Mouse (Mus musculus): ENCODE results near the gene Mb21d2. TPM values are rescaled to one million over a fixed set of nuclear protein-coding genes. Genes with fewer than 3 reads are reported as not detected.

The Mb21d2 gene
- total and polyA plus RNA-seq, 3 experiments = not detected

DNA sequence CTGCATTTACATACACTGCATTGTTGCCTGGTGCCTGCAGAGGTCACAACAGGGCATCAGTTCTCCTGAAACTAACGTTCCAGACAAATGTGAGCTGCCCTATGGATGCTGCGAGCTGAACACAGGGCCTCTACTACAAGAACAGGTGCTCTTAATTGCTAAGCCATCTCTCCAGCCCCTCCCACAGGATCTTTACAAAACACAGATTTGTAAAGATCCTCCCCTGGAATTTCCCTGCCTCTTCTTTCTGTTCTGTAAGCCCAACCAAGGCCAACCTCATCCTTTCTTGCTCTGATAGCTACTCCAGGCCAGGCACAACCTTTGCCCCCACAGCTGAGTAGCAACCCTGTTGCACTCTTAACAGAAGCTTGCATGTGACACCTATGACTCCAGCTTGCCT lies 1.7 kb upstream of the Mb21d2 start:
- no peak overlapping the region for H3K4me3 ChIP-seq (replicated peaks in 1 of 3; ENCODE audit: low read depth in 2 of 3, low read length in 2 of 3, poor library complexity in 1 of 3)
- no peak overlapping the region for H3K9ac ChIP-seq (ENCODE audit: insufficient read depth, low read depth)
- DNase-seq (ENCODE audit: extremely low read depth) = no peak
- no peaks in the 10 kb centered on the region for H3K36me3 ChIP-seq (replicated peaks in 1 of 2; ENCODE audit: control insufficient read depth in 1 of 2, insufficient read depth in 1 of 2, low read length in 1 of 2)
- H3K4me1 ChIP-seq (ENCODE audit: control insufficient read depth in 1 of 2, insufficient read depth in 2 of 2) = no peaks in the 10 kb centered on the region
- H3K9me3 ChIP-seq (replicated peaks; ENCODE audit: low read length) = peaks cover 90% of the 10 kb centered on the region
- in situ Hi-C loops (cut with MboI; ENCODE audit: low pct_ligation_motif_present, low pct_unique_long_range_greater_than_20kb, low sequenced_read_pairs) (no loop called here), dilution Hi-C loops (cut with MboI; ENCODE audit: extremely low pct_ligation_motif_present, extremely low pct_unique_long_range_greater_than_20kb, low sequenced_read_pairs) (no loop called here)
- TF ChIP-seq NELFE (IDR thresholded peaks at IDR 0.05; ENCODE audit: low read depth, low read length) (no peak), SIN3A (IDR thresholded peaks at IDR 0.05; ENCODE audit: low read length) (no peak), SMC3 (IDR thresholded peaks at IDR 0.05; ENCODE audit: low read depth, low read length) (no peak), HCFC1 (IDR thresholded peaks at IDR 0.05; ENCODE audit: low read depth, low read length) (no peak), NRF1 (IDR thresholded peaks at IDR 0.05; ENCODE audit: low read depth, low read length) (no peak), IRF4 (IDR thresholded peaks at IDR 0.05; ENCODE audit: low read depth, low read length) (no peak), GABPA (IDR thresholded peaks at IDR 0.05; ENCODE audit: insufficient replicate concordance, low read depth, low read length) (no peak), ZNF384 (IDR thresholded peaks at IDR 0.05; ENCODE audit: low read depth, low read length) (no peak), RAD21 (IDR thresholded peaks at IDR 0.05; ENCODE audit: low read depth, low read length) (no peak), TBP (conservative IDR thresholded peaks at IDR 0.05; ENCODE audit: low read depth, low read length) (no peak), ELF1 (IDR thresholded peaks at IDR 0.05; ENCODE audit: low read depth, low read length) (no peak), ETS1 (conservative IDR thresholded peaks at IDR 0.05; ENCODE audit: low read depth, low read length) (no peak), ZMIZ1 (IDR thresholded peaks at IDR 0.05; ENCODE audit: low read depth, low read length) (no peak), CTCF (conservative IDR thresholded peaks at IDR 0.05 in 1 of 2, IDR thresholded peaks at IDR 0.05 in 1 of 2; ENCODE audit: low read depth in 2 of 2, low read length in 2 of 2) (no peak), USF2 (conservative IDR thresholded peaks at IDR 0.05; ENCODE audit: low read depth, low read length) (no peak)
- no peak overlapping the region for H3K4me2 ChIP-seq (ENCODE audit: insufficient read depth, low read depth, poor library complexity, severe bottlenecking)
- no peaks in the 10 kb centered on the region for H3K27me3 ChIP-seq (replicated peaks)
- no peak overlapping the region for H3K27ac ChIP-seq (ENCODE audit: insufficient read depth, low read depth)
- H3K79me2 ChIP-seq (replicated peaks; ENCODE audit: control insufficient read depth, extremely low read depth, insufficient read depth, poor library complexity, severe bottlenecking) = no peaks in the 10 kb centered on the region

DNA sequence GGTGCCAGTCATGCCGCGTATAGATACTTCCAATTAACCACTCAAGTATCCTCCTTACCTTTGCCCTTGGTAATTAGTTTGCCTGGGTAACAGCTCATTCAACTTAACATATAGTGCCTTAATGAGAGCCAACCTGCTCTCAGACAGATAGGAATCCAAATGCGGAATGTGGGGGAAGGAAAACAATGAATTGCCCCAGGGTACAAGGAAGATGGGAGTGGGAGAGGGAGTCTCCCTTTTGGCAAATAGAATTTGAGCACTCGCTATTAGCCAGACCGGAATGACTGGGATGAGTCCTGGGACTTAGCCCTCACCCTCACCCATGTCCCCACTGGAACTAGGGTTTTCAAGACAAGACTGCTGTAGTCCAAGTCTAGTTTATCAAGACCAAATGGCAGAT lies 953 bp upstream of the Mb21d2 start:
- in situ Hi-C loops (cut with MboI; ENCODE audit: low pct_ligation_motif_present, low pct_unique_long_range_greater_than_20kb, low sequenced_read_pairs) = no loop called here
- no peak overlapping the region for H3K4me3 ChIP-seq (replicated peaks in 1 of 3; ENCODE audit: low read depth in 2 of 3, low read length in 2 of 3, poor library complexity in 1 of 3)
- no peak overlapping the region for H3K9ac ChIP-seq (ENCODE audit: insufficient read depth, low read depth)
- no peak overlapping the region for H3K4me2 ChIP-seq (ENCODE audit: insufficient read depth, low read depth, poor library complexity, severe bottlenecking)
- H3K36me3 ChIP-seq (replicated peaks in 1 of 2; ENCODE audit: control insufficient read depth in 1 of 2, insufficient read depth in 1 of 2, low read length in 1 of 2) = no peaks in the 10 kb centered on the region
- peaks cover 90% of the 10 kb centered on the region for H3K9me3 ChIP-seq (replicated peaks; ENCODE audit: low read length)
- no peaks in the 10 kb centered on the region for H3K4me1 ChIP-seq (ENCODE audit: control insufficient read depth in 1 of 2, insufficient read depth in 2 of 2)
- no peaks in the 10 kb centered on the region for H3K79me2 ChIP-seq (replicated peaks; ENCODE audit: control insufficient read depth, extremely low read depth, insufficient read depth, poor library complexity, severe bottlenecking)
- no peaks in the 10 kb centered on the region for H3K27me3 ChIP-seq (replicated peaks)
- no peak overlapping the region for H3K27ac ChIP-seq (ENCODE audit: insufficient read depth, low read depth)
- TF ChIP-seq CTCF (conservative IDR thresholded peaks at IDR 0.05 in 1 of 2, IDR thresholded peaks at IDR 0.05 in 1 of 2; ENCODE audit: low read depth in 2 of 2, low read length in 2 of 2) (no peak), MYC (IDR thresholded peaks at IDR 0.05; ENCODE audit: low read depth, low read length) (no peak), SIN3A (IDR thresholded peaks at IDR 0.05; ENCODE audit: low read length) (no peak), HCFC1 (IDR thresholded peaks at IDR 0.05; ENCODE audit: low read depth, low read length) (no peak), MAX (IDR thresholded peaks at IDR 0.05; ENCODE audit: low read length) (no peak), IRF4 (IDR thresholded peaks at IDR 0.05; ENCODE audit: low read depth, low read length) (no peak), ZKSCAN1 (IDR thresholded peaks at IDR 0.05; ENCODE audit: borderline replicate concordance, low read depth, low read length) (no peak), TCF12 (IDR thresholded peaks at IDR 0.05; ENCODE audit: low read depth, low read length) (no peak), NRF1 (IDR thresholded peaks at IDR 0.05; ENCODE audit: low read depth, low read length) (no peak), KAT2A (IDR thresholded peaks at IDR 0.05; ENCODE audit: insufficient replicate concordance, low read length) (no peak), USF2 (conservative IDR thresholded peaks at IDR 0.05; ENCODE audit: low read depth, low read length) (no peak), RAD21 (IDR thresholded peaks at IDR 0.05; ENCODE audit: low read depth, low read length) (no peak), NELFE (IDR thresholded peaks at IDR 0.05; ENCODE audit: low read depth, low read length) (no peak), JUN (IDR thresholded peaks at IDR 0.05; ENCODE audit: insufficient read depth, low read depth, low read length) (no peak), POLR2AphosphoS2 (IDR thresholded peaks at IDR 0.05; ENCODE audit: low read depth, low read length) (no peak), RCOR1 (conservative IDR thresholded peaks at IDR 0.05; ENCODE audit: low read depth, low read length) (no peak), SMC3 (IDR thresholded peaks at IDR 0.05; ENCODE audit: low read depth, low read length) (no peak), BHLHE40 (IDR thresholded peaks at IDR 0.05; ENCODE audit: low read depth, low read length) (no peak)
- dilution Hi-C loops (cut with MboI; ENCODE audit: extremely low pct_ligation_motif_present, extremely low pct_unique_long_range_greater_than_20kb, low sequenced_read_pairs) = no loop called here
- no peak for DNase-seq (ENCODE audit: extremely low read depth)

Data from CH12.LX (cell line).